Mouse (Mus musculus): ENCODE measurements around the gene Spin1. TPM values are rescaled to one million over a fixed set of nuclear protein-coding genes. Genes with fewer than 3 reads are reported as not detected.
A peak's percentile ranks its signal among the peaks of the same experiment; 100 is the strongest.
"Not testable (repeated sequence)": the region's sequence is repeated elsewhere in the genome, so short reads cannot be mapped to it uniquely, and the experiment has no call there.

The Spin1 gene
- polyA plus RNA-seq, 1 experiment from 2014 or later, result 63.4 TPM

DNA sequence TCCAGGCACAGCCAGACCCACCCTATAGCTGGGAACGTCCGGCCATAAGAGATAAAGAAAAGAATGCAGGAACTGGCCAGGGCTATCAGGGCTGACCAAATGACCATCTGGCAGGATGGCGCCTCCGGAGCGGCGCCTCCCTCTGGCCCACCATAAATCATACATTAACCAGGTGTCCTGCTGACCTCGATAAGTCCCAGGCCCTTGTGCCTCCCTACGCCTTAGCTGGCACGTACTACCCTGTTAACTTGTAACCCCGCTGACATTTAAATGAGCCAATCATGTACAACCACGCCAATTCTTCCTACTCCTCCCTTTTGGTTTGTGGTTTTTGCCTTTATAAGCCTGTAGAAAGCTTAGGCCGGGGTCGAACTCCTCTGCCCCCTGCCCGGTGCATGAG lies 24.5 kb upstream of the Spin1 start:
- ATAC-seq (ENCODE audit: insufficient number of reproducible peaks, low FRiP score); H3K4me2 ChIP-seq; H3K4me3 ChIP-seq; H3K27ac ChIP-seq (ENCODE audit: poor library complexity, severe bottlenecking); H3K36me3 ChIP-seq; H3K27me3 ChIP-seq (replicated peaks); H3K9ac ChIP-seq; H3K9me3 ChIP-seq (replicated peaks); H3K4me1 ChIP-seq (replicated peaks): not testable (repeated sequence)
- WGBS, result 78% methylated on average over 14 of the region's 14 CpGs

DNA sequence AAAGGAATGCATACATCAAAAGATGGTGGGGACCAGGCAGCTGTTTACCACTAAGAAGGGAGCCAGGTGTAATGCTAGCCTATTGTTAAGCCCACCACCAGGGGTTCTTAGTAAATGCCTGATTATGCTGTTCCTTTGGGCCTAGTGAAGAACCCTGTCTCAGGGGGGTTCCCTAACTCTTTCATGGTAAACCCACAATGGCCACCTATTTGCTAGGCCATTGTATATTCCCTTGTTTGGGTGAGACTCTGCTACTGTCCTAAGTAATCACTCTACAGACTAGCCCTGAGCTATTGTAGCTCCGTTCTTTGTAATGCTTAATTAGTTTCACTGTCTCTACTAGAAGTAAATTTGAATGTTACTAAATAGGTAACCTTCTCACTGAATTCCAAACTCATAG lies 22.1 kb upstream of the Spin1 start:
- WGBS, result 78% methylated on average over 1 of the region's 1 CpGs
- H3K27me3 ChIP-seq (replicated peaks); H3K9me3 ChIP-seq (replicated peaks); H3K4me3 ChIP-seq; H3K36me3 ChIP-seq; H3K4me2 ChIP-seq; H3K27ac ChIP-seq (ENCODE audit: poor library complexity, severe bottlenecking); H3K4me1 ChIP-seq (replicated peaks); ATAC-seq (ENCODE audit: insufficient number of reproducible peaks, low FRiP score); H3K9ac ChIP-seq: not testable (repeated sequence)

DNA sequence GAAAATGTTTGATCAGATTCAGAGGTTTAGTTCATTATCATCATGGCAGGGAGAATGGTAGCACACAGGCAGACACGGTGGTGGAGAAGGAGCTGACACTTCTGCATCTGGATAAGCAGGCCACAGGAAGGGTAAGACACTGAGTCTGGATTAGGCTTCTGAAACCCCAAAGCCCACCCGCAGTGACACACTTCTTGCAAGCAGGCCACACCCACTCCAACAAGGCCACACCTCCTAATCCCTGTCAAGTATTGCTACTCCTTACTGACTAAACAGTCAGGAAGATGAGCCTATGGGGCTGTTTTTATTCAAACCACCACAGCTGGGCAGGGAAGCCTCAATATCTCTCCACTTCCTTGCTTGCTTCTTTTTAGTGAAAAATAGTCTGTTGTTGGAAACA lies 19.9 kb upstream of the Spin1 start:
- Histone ChIP-seq H3K4me3 (no peak overlapping the region), H3K27me3 (replicated peaks) (no peaks in the 10 kb centered on the region), H3K4me1 (replicated peaks) (no peaks in the 10 kb centered on the region), H3K9me3 (replicated peaks) (peaks cover 2% of the 10 kb centered on the region; the same call in 1 of the 2 replicates), H3K9ac (no peak overlapping the region), H3K36me3 (no peaks in the 10 kb centered on the region), H3K4me2 (no peak overlapping the region), H3K27ac (ENCODE audit: poor library complexity, severe bottlenecking) (no peak overlapping the region)
- WGBS, result 78% methylated on average over 2 of the region's 2 CpGs
- ATAC-seq (ENCODE audit: insufficient number of reproducible peaks, low FRiP score), result no peak

DNA sequence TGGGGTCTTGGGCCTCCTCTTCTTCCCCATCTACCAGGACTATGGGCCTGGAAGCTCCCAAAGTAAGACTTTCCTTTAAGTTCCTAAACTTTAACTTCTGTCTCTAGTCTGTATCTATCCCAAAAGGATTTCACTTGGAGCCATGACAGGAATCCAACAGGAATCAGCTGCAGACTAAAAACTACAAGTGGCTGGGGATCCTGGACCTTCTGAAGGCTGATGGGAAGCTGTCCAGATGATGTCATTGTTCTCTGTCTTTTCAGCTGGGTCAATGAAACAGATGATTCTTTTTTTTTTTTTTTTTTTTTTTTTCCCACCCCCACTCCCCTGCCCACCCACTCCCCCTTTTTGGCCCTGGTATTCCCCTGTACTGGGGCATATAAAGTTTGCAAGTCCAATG lies 16.4 kb upstream of the Spin1 start:
- H3K9ac ChIP-seq, result no peak overlapping the region
- H3K9me3 ChIP-seq (replicated peaks), result peaks cover 12% of the 10 kb centered on the region; the same call in 1 of the 2 replicates
- H3K27ac ChIP-seq (ENCODE audit: poor library complexity, severe bottlenecking), result no peak overlapping the region
- no peak overlapping the region for H3K4me3 ChIP-seq
- H3K36me3 ChIP-seq, result no peaks in the 10 kb centered on the region
- ATAC-seq (ENCODE audit: insufficient number of reproducible peaks, low FRiP score), result no peak
- no peaks in the 10 kb centered on the region for H3K27me3 ChIP-seq (replicated peaks)
- H3K4me1 ChIP-seq (replicated peaks), result no peaks in the 10 kb centered on the region
- no peak overlapping the region for H3K4me2 ChIP-seq

DNA sequence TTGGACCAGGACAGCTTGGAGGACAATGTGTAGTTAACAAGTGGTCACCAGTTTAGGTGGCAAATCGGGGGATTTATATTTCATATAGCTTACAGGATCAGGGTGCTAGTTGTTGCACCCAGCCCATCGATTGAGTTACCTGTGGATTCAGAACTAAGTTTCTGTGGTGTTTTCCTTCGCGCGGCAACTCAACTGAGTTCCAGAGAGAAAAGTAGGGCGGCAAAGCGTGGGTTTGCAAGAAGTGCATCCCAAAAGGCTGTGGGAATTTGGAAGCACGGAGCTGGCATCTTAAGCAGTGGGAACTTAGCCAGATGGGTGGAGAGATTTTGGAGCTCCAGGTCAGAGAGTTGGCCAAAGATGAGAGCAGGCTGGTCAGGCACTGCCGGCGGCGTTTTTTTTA lies 14.7 kb upstream of the Spin1 start:
- no peaks in the 10 kb centered on the region for H3K36me3 ChIP-seq
- no peak overlapping the region for H3K4me3 ChIP-seq
- no peak overlapping the region for H3K4me2 ChIP-seq
- no peaks in the 10 kb centered on the region for H3K27me3 ChIP-seq (replicated peaks)
- peaks cover 12% of the 10 kb centered on the region; the same call in 1 of the 2 replicates for H3K9me3 ChIP-seq (replicated peaks)
- H3K9ac ChIP-seq, result no peak overlapping the region
- WGBS, result 88% methylated on average over 11 of the region's 11 CpGs
- no peak overlapping the region for H3K27ac ChIP-seq (ENCODE audit: poor library complexity, severe bottlenecking)
- ATAC-seq (ENCODE audit: insufficient number of reproducible peaks, low FRiP score), result no peak
- no peaks in the 10 kb centered on the region for H3K4me1 ChIP-seq (replicated peaks)

DNA sequence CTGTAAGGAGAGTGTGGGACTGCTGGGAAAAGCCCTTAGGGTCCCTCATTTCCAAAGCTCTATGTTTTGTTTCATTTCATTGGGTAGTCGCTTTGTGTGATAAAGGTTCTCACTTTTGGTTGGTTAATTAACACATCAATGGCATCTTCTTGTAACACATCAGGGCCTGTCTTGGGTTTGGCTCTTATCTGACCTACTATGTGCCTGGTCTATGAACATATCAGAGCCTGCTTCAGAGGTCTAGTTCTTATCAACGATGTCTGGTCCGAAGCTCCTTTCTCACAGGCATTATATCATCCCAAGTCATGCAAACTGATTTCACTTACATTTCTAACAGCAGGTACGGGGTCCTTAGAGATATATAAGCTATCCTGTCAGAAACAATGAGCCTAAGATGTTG lies 13.4 kb upstream of the Spin1 start:
- no peak overlapping the region for H3K4me3 ChIP-seq
- H3K27me3 ChIP-seq (replicated peaks), result no peaks in the 10 kb centered on the region
- H3K4me2 ChIP-seq, result no peak overlapping the region
- ATAC-seq (ENCODE audit: insufficient number of reproducible peaks, low FRiP score), result no peak
- peaks cover 12% of the 10 kb centered on the region; the same call in 1 of the 2 replicates for H3K9me3 ChIP-seq (replicated peaks)
- H3K27ac ChIP-seq (ENCODE audit: poor library complexity, severe bottlenecking), result no peak overlapping the region
- H3K36me3 ChIP-seq, result no peaks in the 10 kb centered on the region
- H3K9ac ChIP-seq, result no peak overlapping the region
- H3K4me1 ChIP-seq (replicated peaks), result no peaks in the 10 kb centered on the region
- WGBS, result 81% methylated on average over 4 of the region's 4 CpGs

DNA sequence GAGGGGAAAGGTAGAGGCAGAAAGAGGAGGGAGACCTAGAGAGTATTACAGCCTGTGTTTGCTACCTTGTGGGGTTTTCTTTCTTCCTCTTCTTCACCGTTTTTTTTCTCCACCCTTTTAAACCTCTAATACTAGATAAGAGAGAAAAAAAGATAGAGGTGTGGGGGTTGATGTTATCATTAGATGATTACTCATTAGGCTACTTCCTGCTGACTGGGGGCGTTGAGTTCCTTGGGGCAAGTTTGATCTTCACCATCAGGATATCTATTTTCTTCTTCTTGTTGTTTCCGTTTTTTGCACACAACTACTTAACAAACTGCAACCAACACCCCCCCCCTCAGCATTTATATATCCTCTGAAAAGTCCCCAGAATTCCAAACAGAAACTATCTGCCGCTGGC lies 12.5 kb upstream of the Spin1 start:
- H3K36me3 ChIP-seq, result no peaks in the 10 kb centered on the region
- H3K27ac ChIP-seq (ENCODE audit: poor library complexity, severe bottlenecking), result no peak overlapping the region
- no peak overlapping the region for H3K4me3 ChIP-seq
- H3K4me2 ChIP-seq, result no peak overlapping the region
- H3K4me1 ChIP-seq (replicated peaks), result no peaks in the 10 kb centered on the region
- 66% methylated on average over 4 of the region's 4 CpGs for WGBS
- H3K9ac ChIP-seq, result no peak overlapping the region
- no peak for ATAC-seq (ENCODE audit: insufficient number of reproducible peaks, low FRiP score)
- H3K27me3 ChIP-seq (replicated peaks), result no peaks in the 10 kb centered on the region
- peaks cover 12% of the 10 kb centered on the region; the same call in 1 of the 2 replicates for H3K9me3 ChIP-seq (replicated peaks)

DNA sequence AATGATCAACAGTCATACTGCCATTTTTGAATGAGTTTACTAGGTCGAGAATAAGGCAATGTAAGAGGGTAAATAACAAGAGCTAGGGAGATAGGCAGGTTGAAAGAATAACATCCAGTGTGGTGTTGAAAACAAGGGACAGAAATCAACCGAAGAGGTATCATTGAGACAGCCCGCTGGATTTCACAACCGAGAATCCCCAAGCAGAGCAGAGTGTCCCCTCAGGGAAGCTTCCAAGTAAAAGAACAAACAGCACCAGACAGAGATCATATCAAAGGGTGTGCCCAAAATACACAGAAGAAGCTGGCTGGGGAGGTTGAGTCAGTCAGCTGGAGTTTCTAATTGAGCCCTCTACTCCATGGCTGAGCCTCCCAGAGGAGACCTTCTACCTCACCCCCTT lies 11.6 kb upstream of the Spin1 start:
- H3K9ac ChIP-seq, result no peak overlapping the region

DNA sequence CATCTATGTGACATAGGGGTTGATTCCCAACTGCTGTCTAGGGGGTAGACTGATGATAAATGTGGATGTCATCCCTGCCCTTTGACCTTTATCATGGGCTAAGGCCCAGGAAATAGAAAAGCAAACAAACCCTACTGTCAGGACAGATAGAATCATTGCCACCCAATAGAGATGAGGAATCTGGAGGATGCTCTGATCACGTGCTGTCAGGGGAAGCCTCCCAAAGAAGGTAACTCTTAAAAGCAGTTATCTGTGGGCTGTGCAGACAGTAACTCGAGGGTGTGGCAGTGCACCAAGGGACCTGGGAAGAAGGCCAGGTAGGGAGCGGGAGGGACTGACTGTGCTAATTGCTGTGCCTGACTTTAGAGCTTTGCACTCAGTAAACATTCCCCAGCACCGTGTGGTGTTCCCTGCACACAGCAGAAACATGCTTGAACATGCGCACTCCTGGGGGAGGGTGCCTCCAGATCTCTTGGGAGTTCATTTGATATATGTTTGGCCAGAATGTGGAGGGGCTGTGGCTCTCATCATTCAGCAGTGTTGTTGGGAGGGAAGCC lies 10.5 kb upstream of the Spin1 start:
- Histone ChIP-seq H3K4me2 (no peak overlapping the region), H3K27ac (ENCODE audit: poor library complexity, severe bottlenecking) (no peak overlapping the region), H3K9me3 (replicated peaks) (peaks cover 12% of the 10 kb centered on the region; the same call in 1 of the 2 replicates), H3K4me1 (replicated peaks) (no peaks in the 10 kb centered on the region), H3K36me3 (no peaks in the 10 kb centered on the region), H3K9ac (no peak overlapping the region), H3K4me3 (no peak overlapping the region), H3K27me3 (replicated peaks) (no peaks in the 10 kb centered on the region)
- ATAC-seq (ENCODE audit: insufficient number of reproducible peaks, low FRiP score), result 0 out of 2 replicates have a peak, but pooled peaks have one; percentile 15
- 67% methylated on average over 5 of the region's 5 CpGs for WGBS

More for the DNA sequence above, 11.6 kb upstream of the Spin1 start:
- Histone ChIP-seq H3K27me3 (replicated peaks) (no peaks in the 10 kb centered on the region), H3K4me2 (no peak overlapping the region), H3K36me3 (no peaks in the 10 kb centered on the region), H3K4me1 (replicated peaks) (no peaks in the 10 kb centered on the region), H3K9me3 (replicated peaks) (peaks cover 12% of the 10 kb centered on the region; the same call in 1 of the 2 replicates), H3K4me3 (no peak overlapping the region), H3K27ac (ENCODE audit: poor library complexity, severe bottlenecking) (no peak overlapping the region)
- 77% methylated on average over 4 of the region's 4 CpGs for WGBS
- ATAC-seq (ENCODE audit: insufficient number of reproducible peaks, low FRiP score), result no peak

DNA sequence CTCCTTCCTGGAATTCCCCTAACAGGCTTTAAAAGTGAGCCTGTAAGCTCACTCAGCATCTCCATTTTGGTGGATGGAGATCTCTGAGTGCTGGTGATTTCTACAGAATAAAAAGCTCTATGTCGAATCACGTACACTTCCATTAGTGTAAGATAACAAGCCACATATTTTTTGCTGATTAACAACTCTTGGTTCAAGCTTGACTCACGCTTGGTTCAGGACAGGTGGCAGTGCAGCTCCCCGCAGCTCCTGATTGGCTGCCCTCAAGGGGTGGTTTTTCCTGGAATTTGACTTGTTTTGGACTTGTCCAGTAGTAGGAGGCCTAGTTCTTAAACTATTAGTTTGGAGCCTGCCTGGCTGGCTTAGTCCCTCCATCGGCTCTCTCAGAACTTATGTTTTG lies 7.2 kb upstream of the Spin1 start:
- H3K9ac ChIP-seq, result no peak overlapping the region
- no peaks in the 10 kb centered on the region for H3K27me3 ChIP-seq (replicated peaks)
- H3K4me2 ChIP-seq, result no peak overlapping the region
- H3K4me3 ChIP-seq, result no peak overlapping the region
- H3K27ac ChIP-seq (ENCODE audit: poor library complexity, severe bottlenecking), result no peak overlapping the region
- ATAC-seq (ENCODE audit: insufficient number of reproducible peaks, low FRiP score), result no peak
- 77% methylated on average over 5 of the region's 5 CpGs for WGBS
- H3K9me3 ChIP-seq (replicated peaks), result no peaks in the 10 kb centered on the region
- H3K4me1 ChIP-seq (replicated peaks), result no peaks in the 10 kb centered on the region
- H3K36me3 ChIP-seq, result no peaks in the 10 kb centered on the region

DNA sequence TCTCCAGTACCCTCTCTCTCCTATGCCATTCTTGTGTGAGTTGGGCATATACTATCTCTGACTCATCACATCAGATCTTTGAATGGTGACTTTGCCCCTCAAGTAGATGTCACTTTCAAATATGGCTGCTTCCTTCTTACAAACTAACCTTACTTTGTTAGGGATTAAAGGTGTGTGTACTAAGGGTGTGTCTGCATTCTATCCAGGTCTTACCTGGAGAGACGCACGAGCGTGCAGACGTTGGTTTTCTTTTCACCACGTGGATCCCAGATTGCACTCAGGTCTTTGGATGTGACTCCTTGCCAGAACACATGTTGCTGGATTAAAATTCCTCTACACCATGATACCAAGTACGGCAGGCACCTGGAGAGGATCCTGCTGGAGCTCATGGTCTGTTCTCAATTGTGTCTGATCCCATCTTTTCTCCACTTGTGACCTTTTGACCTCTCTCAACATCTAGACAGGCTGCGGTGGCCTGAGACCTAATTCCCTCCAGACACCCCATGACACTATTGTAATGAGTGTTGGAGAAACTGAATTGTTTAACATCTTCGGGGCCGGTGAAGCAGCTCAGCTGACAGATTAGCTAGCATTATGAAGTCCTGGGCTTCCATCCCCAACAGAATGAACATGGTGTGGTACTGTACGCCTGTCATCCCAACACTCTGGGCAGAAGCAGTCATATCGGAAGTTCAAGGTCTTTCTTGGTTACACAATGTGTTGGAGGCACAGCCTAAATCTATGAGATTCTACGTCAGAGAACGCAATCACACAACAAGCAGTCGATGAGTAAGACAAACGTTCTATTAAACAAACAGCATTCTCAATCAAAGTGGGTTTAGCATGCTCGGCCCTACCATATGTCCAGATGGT lies 6.1 kb upstream of the Spin1 start:
- no peak for ATAC-seq (ENCODE audit: insufficient number of reproducible peaks, low FRiP score)
- no peak overlapping the region for H3K9ac ChIP-seq
- no peaks in the 10 kb centered on the region for H3K9me3 ChIP-seq (replicated peaks)
- WGBS, result 86% methylated on average over 16 of the region's 16 CpGs
- H3K4me3 ChIP-seq, result no peak overlapping the region
- no peaks in the 10 kb centered on the region for H3K27me3 ChIP-seq (replicated peaks)
- no peak overlapping the region for H3K27ac ChIP-seq (ENCODE audit: poor library complexity, severe bottlenecking)
- H3K4me2 ChIP-seq, result no peak overlapping the region
- 0 out of 2 replicates have a peak, but pooled peaks cover 4% of the 10 kb centered on the region for H3K4me1 ChIP-seq (replicated peaks)
- no peaks in the 10 kb centered on the region for H3K36me3 ChIP-seq

Measured in heart, embryonic 12.5 days (tissue).